Mouse (Mus musculus): ENCODE results near the gene Nop56. TPM values are rescaled to one million over a fixed set of nuclear protein-coding genes. Genes with fewer than 3 reads are reported as not detected.
A peak's percentile ranks its signal among the peaks of the same experiment; 100 is the strongest.

Gene Nop56
- polyA plus RNA-seq, 1 experiment from 2014 or later: 379 TPM

GRCm38 (mm10) chr2:130280224-130280623 lies 6.0 kb downstream of the Nop56 start:
- Histone ChIP-seq H3K4me3 (no peak overlapping the region), H3K36me3 (peaks cover 66% of the 10 kb centered on the region), H3K27ac (no peak overlapping the region), H3K4me1 (peaks cover 30% of the 10 kb centered on the region), H3K9me3 (no peaks in the 10 kb centered on the region), H3K27me3 (ENCODE audit: insufficient read depth, poor library complexity, severe bottlenecking) (no peaks in the 10 kb centered on the region)
- 64% methylated on average over 7 of the region's 7 CpGs for WGBS
- no peak for DNase-seq (ENCODE audit: low spot score)

- peaks cover 25% of the 10 kb centered on the region for H3K4me1 ChIP-seq
- peaks cover 61% of the 10 kb centered on the region for H3K36me3 ChIP-seq
- no peak overlapping the region for H3K4me3 ChIP-seq
- no peaks in the 10 kb centered on the region for H3K9me3 ChIP-seq
- WGBS: 80% methylated on average over 4 of the region's 4 CpGs
- H3K27ac ChIP-seq: no peak overlapping the region
- no peak for DNase-seq (ENCODE audit: low spot score)
- no peaks in the 10 kb centered on the region for H3K27me3 ChIP-seq (ENCODE audit: insufficient read depth, poor library complexity, severe bottlenecking)
Observed at GRCm38 (mm10) chr2:130280818-130281217, 6.6 kb downstream of the Nop56 start.

GRCm38 (mm10) chr2:130283854-130284654 lies 9.8 kb downstream of the Nop56 start, which contains the start of gene Idh3b:
Gene Idh3b (minus strand): TSS chr2:130284547.
- peak; percentile 96 for DNase-seq (ENCODE audit: low spot score)
- Histone ChIP-seq H3K4me3 (peak within 1 kb of the TSS; percentile 98), H3K36me3 (peaks cover 31% of the 10 kb centered on the region), H3K9me3 (no peaks in the 10 kb centered on the region), H3K27ac (peak within 1 kb of the TSS; percentile 96), H3K4me1 (peaks cover 12% of the 10 kb centered on the region), H3K27me3 (ENCODE audit: insufficient read depth, poor library complexity, severe bottlenecking) (no peaks in the 10 kb centered on the region)
- under 1% methylated on average over 51 of the region's 51 CpGs for WGBS

- no peak overlapping the region for H3K4me3 ChIP-seq
- no peak for DNase-seq (ENCODE audit: low spot score)
- H3K27ac ChIP-seq: no peak overlapping the region
- 48% methylated on average over 4 of the region's 4 CpGs for WGBS
- H3K36me3 ChIP-seq: no peaks in the 10 kb centered on the region
- H3K9me3 ChIP-seq: no peaks in the 10 kb centered on the region
- H3K27me3 ChIP-seq (ENCODE audit: insufficient read depth, poor library complexity, severe bottlenecking): peaks cover 20% of the 10 kb centered on the region
- peaks cover 13% of the 10 kb centered on the region for H3K4me1 ChIP-seq
Observed at GRCm38 (mm10) chr2:130289086-130289485, 14.9 kb downstream of the Nop56 start.

- 12% methylated on average over 8 of the region's 8 CpGs for WGBS
- Histone ChIP-seq H3K27ac (no peak overlapping the region), H3K36me3 (0 out of 2 replicates have a peak, but pooled peaks cover 2% of the 10 kb centered on the region), H3K4me3 (no peak overlapping the region), H3K27me3 (ENCODE audit: insufficient read depth, poor library complexity, severe bottlenecking) (peaks cover 42% of the 10 kb centered on the region), H3K4me1 (peaks cover 31% of the 10 kb centered on the region), H3K9me3 (no peaks in the 10 kb centered on the region)
- DNase-seq (ENCODE audit: low spot score): peak; percentile 87
Observed at GRCm38 (mm10) chr2:130291434-130291833, 17.2 kb downstream of the Nop56 start.

GRCm38 (mm10) chr2:130293009-130293408 lies 18.8 kb downstream of the Nop56 start:
- Histone ChIP-seq H3K4me3 (no peak overlapping the region), H3K36me3 (0 out of 2 replicates have a peak, but pooled peaks cover 2% of the 10 kb centered on the region), H3K27me3 (ENCODE audit: insufficient read depth, poor library complexity, severe bottlenecking) (peaks cover 58% of the 10 kb centered on the region), H3K27ac (no peak overlapping the region), H3K9me3 (no peaks in the 10 kb centered on the region), H3K4me1 (peaks cover 38% of the 10 kb centered on the region)
- no peak for DNase-seq (ENCODE audit: low spot score)
- WGBS: 28% methylated on average over 3 of the region's 3 CpGs

- Histone ChIP-seq H3K27ac (no peak overlapping the region), H3K27me3 (ENCODE audit: insufficient read depth, poor library complexity, severe bottlenecking) (peaks cover 63% of the 10 kb centered on the region), H3K9me3 (no peaks in the 10 kb centered on the region), H3K4me3 (no peak overlapping the region), H3K36me3 (0 out of 2 replicates have a peak, but pooled peaks cover 2% of the 10 kb centered on the region), H3K4me1 (peaks cover 38% of the 10 kb centered on the region)
- WGBS: 5% methylated on average over 4 of the region's 4 CpGs
- no peak for DNase-seq (ENCODE audit: low spot score)
Observed at GRCm38 (mm10) chr2:130293486-130293885, 19.3 kb downstream of the Nop56 start.

GRCm38 (mm10) chr2:130294218-130294935 lies 20.1 kb downstream of the Nop56 start:
- WGBS: 5% methylated on average over 20 of the region's 20 CpGs
- Histone ChIP-seq H3K9me3 (no peaks in the 10 kb centered on the region), H3K4me1 (peaks cover 38% of the 10 kb centered on the region), H3K27ac (peak overlapping the region; percentile 83), H3K27me3 (ENCODE audit: insufficient read depth, poor library complexity, severe bottlenecking) (peaks cover 64% of the 10 kb centered on the region), H3K36me3 (0 out of 2 replicates have a peak, but pooled peaks cover 2% of the 10 kb centered on the region), H3K4me3 (peak overlapping the region; percentile 78)
- DNase-seq (ENCODE audit: low spot score): no peak

GRCm38 (mm10) chr2:130294936-130295277 lies 20.7 kb downstream of the Nop56 start, which contains the start of gene Ebf4:
Gene Ebf4 (plus strand): TSS chr2:130295169.
- Histone ChIP-seq H3K9me3 (no peaks in the 10 kb centered on the region), H3K36me3 (0 out of 2 replicates have a peak, but pooled peaks cover 2% of the 10 kb centered on the region), H3K27ac (peak within 1 kb of the TSS; percentile 83), H3K27me3 (ENCODE audit: insufficient read depth, poor library complexity, severe bottlenecking) (peaks cover 64% of the 10 kb centered on the region), H3K4me3 (peak within 1 kb of the TSS; percentile 78), H3K4me1 (peaks cover 38% of the 10 kb centered on the region)
- WGBS: under 1% methylated on average over 36 of the region's 39 CpGs
- no peak for DNase-seq (ENCODE audit: low spot score)

GRCm38 (mm10) chr2:130295331-130296133 lies 21.3 kb downstream of the Nop56 start:
- no peak for DNase-seq (ENCODE audit: low spot score)
- Histone ChIP-seq H3K27me3 (ENCODE audit: insufficient read depth, poor library complexity, severe bottlenecking) (peaks cover 64% of the 10 kb centered on the region), H3K4me1 (peaks cover 38% of the 10 kb centered on the region), H3K27ac (peak overlapping the region; percentile 83), H3K4me3 (peak overlapping the region; percentile 78), H3K36me3 (0 out of 2 replicates have a peak, but pooled peaks cover 2% of the 10 kb centered on the region), H3K9me3 (no peaks in the 10 kb centered on the region)
- WGBS: under 1% methylated on average over 71 of the region's 99 CpGs

- peaks cover 38% of the 10 kb centered on the region for H3K4me1 ChIP-seq
- 0 out of 2 replicates have a peak, but pooled peaks cover 2% of the 10 kb centered on the region for H3K36me3 ChIP-seq
- H3K27me3 ChIP-seq (ENCODE audit: insufficient read depth, poor library complexity, severe bottlenecking): peaks cover 64% of the 10 kb centered on the region
- no peak for DNase-seq (ENCODE audit: low spot score)
- H3K27ac ChIP-seq: peak overlapping the region; percentile 83; the same call in 1 of the 2 replicates
- WGBS: 2% methylated on average over 20 of the region's 20 CpGs
- H3K9me3 ChIP-seq: no peaks in the 10 kb centered on the region
- H3K4me3 ChIP-seq: peak overlapping the region; percentile 78
Observed at GRCm38 (mm10) chr2:130296134-130296745, 22.0 kb downstream of the Nop56 start.

GRCm38 (mm10) chr2:130297580-130297979 lies 23.4 kb downstream of the Nop56 start:
- Histone ChIP-seq H3K4me3 (no peak overlapping the region), H3K36me3 (0 out of 2 replicates have a peak, but pooled peaks cover 2% of the 10 kb centered on the region), H3K27me3 (ENCODE audit: insufficient read depth, poor library complexity, severe bottlenecking) (peaks cover 58% of the 10 kb centered on the region), H3K27ac (no peak overlapping the region), H3K4me1 (peaks cover 35% of the 10 kb centered on the region), H3K9me3 (no peaks in the 10 kb centered on the region)
- DNase-seq (ENCODE audit: low spot score): no peak
- WGBS: 69% methylated on average over 9 of the region's 9 CpGs
